Mouse (Mus musculus) E14TG2a.4 (cell line): ENCODE measurements around the gene Med13l.

ENCODE experiments used
- CTCF ChIP-seq: conservative IDR thresholded peaks from 2 replicates; pipeline ENCODE4 v1.5.1; 2014; ENCODE audit warnings: low read length
- POU5F1 ChIP-seq: IDR thresholded peaks from 2 replicates; pipeline ENCODE4 v1.6.1; 2014; ENCODE audit warnings: low read length, borderline replicate concordance

- TF ChIP-seq CTCF (no peak), POU5F1 (no peak)
Observed at GRCm38 (mm10) chr5:118513629-118514526, 46.6 kb upstream of the Med13l start.
